Mouse (Mus musculus): ENCODE data around the gene Cdc37l1.
A peak's percentile ranks its signal among the peaks of the same experiment; 100 is the strongest.

DNA sequence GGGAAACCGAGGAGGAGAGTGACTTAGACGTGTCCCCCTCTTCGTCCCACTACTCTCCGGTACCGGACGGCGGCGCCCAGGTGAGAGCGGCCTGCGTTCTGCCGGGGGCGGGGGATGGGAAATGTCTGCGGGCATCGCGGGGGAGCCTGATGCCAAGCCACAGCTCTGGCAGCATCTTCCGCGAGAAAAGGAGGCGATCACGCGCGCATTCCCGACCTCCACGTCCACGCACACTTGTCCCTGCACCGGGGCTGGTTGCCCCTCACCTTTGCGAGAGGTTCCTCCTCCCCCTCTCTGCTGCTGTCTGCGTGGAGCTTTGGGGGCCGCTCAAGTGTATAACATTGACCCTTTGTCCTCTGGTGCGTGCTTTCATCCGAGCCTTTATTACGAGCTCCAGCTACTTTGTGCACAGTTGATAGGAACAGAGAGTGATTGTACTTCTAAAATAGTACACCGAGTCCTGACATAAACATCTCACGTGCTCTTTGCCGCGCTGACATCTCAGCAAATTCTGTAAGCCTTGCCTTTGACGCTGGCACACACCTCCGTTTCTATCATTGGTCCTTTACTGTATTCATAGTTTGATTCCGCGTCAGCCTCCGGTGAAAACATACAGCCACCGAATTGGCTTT is 554 bp downstream of the Cdc37l1 start:
- TF ChIP-seq CTCF (IDR thresholded peaks at IDR 0.05; ENCODE audit: low read depth) (no peak), EP300 (IDR thresholded peaks at IDR 0.05; ENCODE audit: low read depth) (peak; percentile 81)

Data from heart, postnatal 0 days (tissue).